Mouse (Mus musculus) inflammation-experienced regulatory T-cells, adult 6 months (primary cell): ENCODE results near the gene Slc40a1. TPM values are rescaled to one million over a fixed set of nuclear protein-coding genes. Genes with fewer than 3 reads are reported as not detected.

Experiments
- ATAC-seq: one replicate; pipeline ENCODE4 v1.8.0; 2017
- polyA plus RNA-seq, 3 experiments: library from polyadenylated mRNA; unstranded; fragments of 100-300 nt; shearing (Covaris generic); gene quantifications; one replicate each; pipeline ENCODE4 v1.2.1; 2017

Gene Slc40a1
- 1 to 10 TPM in 1 of 3 experiments, under 1 TPM in 2; 0.75 to 5.6 (median 0.94) TPM for polyA plus RNA-seq

- ATAC-seq: no peak
These were observed at the start of gene Slc40a1 for GRCm38 (mm10) chr1:45926393-45926763. TSS of gene Slc40a1 (minus strand) at chr1:45926523.

DNA sequence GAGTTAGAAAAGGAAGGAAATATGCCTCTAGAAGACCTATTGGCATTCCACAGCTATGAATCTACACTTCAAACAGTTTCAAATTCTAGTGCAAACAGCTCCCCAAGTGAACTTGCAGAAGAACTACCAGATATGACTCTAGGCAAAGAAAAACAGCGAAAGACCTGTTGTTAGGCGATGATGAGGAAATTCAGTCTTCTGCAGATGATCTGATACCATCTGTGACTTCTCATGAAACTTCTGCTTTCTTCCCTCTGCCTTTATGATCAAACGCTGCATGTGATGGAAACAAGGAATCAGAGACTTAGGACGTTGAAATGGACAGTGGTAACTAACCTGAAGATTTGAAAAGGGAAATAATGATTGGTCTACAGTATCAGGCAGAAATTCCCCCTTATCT, 45.0 kb upstream of the Slc40a1 start:
- ATAC-seq: no peak

GRCm38 (mm10) chr1:45948988-45949387, 22.7 kb upstream of the Slc40a1 start:
- no peak for ATAC-seq

DNA sequence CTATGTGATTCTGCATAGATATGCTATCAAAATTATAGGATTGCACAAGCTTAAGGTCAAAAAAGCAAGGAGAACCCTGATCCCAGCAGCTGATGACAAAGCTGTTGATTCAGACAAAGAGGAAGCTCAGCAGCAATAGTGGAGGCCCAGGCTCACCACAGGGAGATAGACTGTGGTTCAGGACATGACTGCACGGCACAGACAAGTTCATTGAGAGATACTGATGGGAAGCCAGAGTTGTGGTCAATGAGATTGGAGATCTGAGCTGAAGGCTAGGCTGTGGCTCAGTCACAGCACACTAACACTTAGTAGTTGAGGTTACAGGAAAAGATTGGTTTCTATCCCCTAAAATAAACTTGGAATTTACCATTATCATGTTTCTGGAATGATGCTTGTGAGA, 21.5 kb upstream of the Slc40a1 start:
- ATAC-seq: no peak

DNA sequence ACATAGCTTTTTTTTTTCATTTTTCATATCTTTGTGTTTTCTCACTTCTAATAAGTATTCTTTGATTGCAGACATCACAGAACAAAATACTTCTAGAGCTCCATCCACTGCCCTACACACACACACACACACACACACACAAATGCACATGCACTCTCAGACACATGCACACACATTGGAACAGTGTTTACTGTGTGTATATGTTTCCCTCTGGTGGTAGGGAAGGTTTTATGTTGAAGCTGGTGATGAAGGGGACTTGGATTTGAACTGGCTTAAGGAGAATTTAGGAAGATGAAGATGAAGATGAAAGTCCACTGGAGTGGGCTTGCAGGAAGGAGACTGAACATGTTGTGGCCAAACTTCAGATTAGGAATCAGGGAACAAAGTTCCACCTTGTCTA, 4.8 kb upstream of the Slc40a1 start:
- no peak for ATAC-seq

DNA sequence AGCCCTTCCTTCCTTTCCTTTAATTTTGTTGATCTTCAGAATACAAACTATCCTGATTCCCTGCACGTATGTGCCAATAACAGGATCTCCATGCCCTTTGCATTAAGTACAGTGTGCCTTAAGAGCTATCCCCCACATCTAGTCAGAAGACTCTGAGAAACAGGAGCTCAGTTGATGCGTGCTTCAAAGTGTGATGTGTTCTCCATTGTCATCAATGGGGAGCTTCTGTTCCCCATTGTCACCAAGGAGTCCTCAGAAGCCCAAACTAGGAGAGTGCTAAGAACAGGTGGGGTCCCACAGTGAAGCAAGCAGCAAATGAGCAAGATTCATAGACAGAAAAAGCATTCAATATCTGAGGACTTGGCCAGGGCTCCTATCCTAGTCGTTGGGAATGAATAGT, 588 bp upstream of the Slc40a1 start:
- no peak for ATAC-seq

DNA sequence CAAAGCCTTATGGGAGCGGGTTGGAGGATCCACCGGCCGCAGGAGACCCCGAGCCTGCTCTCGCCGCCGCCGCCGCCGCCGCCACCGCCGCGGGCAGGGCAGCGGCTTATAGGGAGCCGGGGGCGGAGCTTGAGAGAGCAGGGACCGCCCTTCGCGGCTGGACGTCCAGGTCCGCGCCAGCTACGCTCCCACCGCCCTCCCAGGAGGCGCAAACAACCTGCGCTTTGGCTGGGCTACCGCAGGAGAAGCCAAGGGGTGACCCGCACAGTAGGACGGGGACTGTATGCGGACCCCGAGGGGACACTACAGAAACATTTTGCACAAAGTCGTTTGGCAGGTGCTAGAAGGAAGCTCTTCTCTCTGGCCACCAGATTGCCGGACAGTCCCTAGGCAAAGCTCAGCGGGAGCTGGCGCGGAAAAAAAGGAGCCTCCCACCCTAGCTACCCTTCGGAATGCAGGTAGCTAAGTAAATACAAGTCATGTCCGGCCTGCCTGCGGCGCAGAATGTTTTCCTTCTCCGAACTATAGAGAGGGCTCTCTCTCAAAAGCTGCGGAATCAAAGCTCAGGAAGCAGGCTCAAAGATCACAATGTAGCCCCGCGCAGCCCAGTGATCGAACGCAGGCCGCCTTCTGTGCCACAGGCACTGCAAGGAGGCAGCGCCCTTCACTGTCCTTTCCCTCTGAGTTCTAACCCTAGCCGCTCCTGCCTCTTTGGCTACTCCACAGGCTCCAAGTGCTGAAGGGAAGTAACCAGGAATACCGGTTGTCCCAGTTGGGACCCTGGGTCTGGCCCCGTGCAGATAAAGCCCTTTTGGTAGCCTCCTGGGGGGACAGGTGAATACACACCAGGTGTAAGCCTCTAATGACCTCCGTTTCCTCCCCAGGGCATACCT, 577 bp downstream of the Slc40a1 start:
- ATAC-seq: no peak

DNA sequence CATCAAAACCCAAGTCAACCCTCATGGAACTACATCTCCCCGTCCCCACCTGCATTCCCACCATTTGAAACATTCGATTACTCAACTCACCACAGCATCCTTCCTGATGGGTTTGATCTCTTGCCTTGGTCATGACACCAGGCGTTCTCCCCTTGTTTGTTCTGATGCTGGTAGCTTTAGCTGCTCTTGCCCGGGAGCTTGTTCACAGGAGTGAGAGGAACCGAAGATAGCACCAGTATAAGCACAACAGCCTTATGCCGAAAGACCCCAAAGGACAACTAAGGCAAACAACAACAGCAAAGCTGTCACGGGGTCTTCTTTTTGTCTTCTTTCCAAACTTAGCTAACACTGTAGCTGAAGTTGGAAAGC, 1.2 kb downstream of the Slc40a1 start:
- ATAC-seq: no peak

DNA sequence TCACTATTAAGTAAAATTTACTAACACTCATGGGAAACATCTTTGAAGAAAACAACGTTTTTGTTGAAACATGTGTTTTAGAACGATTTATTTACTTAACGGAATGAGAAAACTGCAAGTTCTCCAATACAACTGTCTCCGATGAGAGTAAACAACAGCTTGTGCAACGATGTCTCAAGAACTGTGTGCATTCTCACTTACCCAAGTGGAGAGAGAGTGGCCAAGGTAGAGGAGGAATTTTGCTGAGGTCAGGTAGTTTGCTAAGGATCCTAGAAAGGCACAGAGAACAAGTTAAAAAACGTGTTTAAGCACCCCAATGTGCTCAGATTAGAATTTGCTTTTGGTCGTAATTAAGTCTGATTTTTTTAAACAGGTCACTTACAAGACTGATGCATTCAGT, 1.8 kb downstream of the Slc40a1 start:
- no peak for ATAC-seq

DNA sequence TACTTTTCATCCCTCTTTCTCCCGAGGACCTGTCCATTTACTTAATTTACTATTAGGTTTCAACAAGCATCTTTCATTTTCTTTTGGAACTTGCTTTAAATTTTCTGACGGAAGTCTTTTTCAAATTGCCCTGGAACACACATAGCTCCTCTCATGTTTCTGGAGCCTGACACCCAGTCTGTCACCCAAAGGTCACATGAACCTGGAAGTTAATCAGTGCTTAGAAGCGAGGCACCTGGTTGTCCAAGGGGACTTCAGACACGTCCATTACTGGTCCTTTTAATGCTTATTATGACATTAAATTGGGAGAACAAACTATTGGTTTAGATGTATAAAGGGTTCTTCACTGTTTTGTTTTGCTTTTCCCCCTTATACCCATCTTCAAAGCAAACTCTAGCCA, 3.0 kb downstream of the Slc40a1 start:
- no peak for ATAC-seq

GRCm38 (mm10) chr1:45920703-45921102, 5.6 kb downstream of the Slc40a1 start:
- ATAC-seq: no peak

- no peak for ATAC-seq
These were observed 6.6 kb downstream of the Slc40a1 start for GRCm38 (mm10) chr1:45919752-45920151.

- ATAC-seq: no peak
These were observed 9.1 kb downstream of the Slc40a1 start for GRCm38 (mm10) chr1:45917136-45917803.

- ATAC-seq: no peak
These were observed 10.1 kb downstream of the Slc40a1 start for GRCm38 (mm10) chr1:45916174-45916573.

DNA sequence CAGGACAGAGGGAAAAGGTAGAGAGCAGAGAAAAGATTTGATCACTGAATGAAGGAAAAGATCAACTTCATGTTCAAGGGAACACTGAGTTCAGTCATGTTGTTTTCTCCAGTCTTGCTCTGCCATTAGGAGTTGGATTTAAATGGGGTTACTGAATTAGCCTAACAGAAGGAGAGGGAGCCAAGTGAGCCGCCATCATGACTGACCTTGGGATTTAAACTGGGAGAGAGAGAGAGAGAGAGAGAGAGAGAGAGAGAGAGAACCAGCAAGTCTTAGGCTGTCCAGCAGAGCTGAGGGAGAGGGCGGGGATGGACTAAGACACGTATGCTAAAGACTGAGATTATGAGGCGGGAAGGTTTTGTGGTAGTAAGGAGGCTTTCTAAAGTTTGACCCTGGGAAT, 12.1 kb downstream of the Slc40a1 start:
- ATAC-seq: no peak

- ATAC-seq: no peak
These were observed 21.1 kb downstream of the Slc40a1 start for GRCm38 (mm10) chr1:45905107-45905821.

DNA sequence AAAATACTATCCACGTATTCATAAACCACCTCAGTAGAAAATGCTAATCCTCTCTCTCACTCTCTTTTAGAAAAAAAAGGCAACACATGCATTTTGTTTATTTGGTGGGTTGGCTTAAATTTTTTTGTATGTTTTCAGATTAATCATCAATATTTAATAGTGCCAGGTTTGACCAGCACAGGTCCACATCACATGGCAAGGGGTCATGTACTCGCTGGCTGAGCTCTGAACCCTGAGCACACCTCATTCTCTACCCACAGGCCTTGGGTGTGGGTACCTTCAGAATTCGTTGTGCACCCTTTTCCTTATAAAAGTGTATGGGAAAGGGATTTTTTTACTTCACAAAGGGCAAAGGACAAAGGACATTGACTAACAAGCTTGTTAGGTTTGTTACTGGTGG, 22.2 kb downstream of the Slc40a1 start:
- ATAC-seq: no peak

DNA sequence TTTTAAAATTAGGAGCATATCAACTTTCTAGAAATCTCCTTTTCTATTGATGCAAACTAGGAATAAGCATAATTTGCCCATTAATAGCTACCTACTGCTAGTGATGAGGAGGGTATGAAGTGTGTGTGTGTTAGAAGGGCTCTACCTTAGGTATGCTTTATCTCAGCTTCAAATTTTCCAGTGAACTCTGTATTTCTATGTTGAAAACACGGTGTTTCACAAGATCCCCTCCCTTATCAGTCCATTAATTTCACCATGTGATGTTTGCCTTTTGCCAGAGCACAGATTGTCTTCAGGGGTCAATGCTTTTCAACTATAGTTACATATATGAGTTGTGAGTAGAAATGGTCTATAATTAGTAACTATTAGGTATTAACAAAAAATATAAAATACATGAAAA, 28.3 kb downstream of the Slc40a1 start:
- ATAC-seq: no peak

GRCm38 (mm10) chr1:45894168-45894912, 32.0 kb downstream of the Slc40a1 start:
- no peak for ATAC-seq

DNA sequence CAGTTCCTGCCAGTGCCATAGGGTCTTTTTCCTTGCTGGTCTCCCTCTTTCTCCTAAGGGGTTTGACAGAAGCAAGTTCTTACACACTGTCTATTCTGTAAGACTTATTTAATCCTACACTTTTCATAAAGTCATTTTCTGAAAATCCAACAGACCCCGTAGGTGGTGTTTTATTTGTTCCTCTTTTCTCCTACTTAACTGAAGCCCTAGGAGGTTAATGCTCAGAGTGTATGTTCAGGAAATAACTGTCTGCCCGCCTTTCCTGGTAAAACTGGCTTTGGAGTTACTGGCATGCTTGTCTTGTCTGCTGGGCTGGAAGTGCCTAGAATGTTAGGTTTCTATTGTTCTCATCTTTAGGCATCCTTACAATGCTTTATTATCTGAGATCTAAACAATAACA, 34.3 kb downstream of the Slc40a1 start:
- ATAC-seq: no peak

- no peak for ATAC-seq
These were observed 36.1 kb downstream of the Slc40a1 start, which contains the start of gene Gm5269 for GRCm38 (mm10) chr1:45890173-45890572. TSS of gene Gm5269 (minus strand) at chr1:45890273.

GRCm38 (mm10) chr1:45886800-45887199, 39.5 kb downstream of the Slc40a1 start:
- no peak for ATAC-seq

DNA sequence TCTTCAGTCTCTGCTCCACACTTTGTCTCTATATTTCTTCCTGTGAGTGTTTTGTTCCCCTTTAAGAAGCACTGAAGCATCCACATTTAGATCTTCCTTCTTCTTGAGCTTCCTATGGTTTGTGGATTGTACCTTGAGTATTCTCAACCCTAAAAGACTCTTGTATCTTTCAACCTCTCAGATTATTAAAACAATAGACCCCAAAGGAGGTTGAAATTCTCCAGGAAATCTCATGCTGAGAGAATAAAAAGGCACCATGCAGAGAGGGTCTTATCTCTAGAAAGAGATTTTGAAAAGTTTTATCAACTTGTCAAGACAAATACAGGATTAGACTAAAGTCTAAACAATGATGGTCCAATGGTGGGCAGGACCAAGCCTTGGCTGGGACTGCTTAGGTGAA, 42.9 kb downstream of the Slc40a1 start:
- no peak for ATAC-seq
